Mouse (Mus musculus): ENCODE results near the gene Flnb.

- no peak for TF ChIP-seq CTCF (IDR thresholded peaks at IDR 0.05; ENCODE audit: insufficient read depth, low read depth, low read length)
- no peak for TF ChIP-seq POLR2A (IDR thresholded peaks at IDR 0.05; ENCODE audit: insufficient read depth, low read depth, low read length)
These were observed 49.5 kb downstream of the Flnb start for GRCm38 (mm10) chr14:7867224-7867623.
